Mouse (Mus musculus): ENCODE measurements around the gene Slc25a25.

GRCm38 (mm10) chr2:32452441-32452971 lies 1.3 kb upstream of the Slc25a25 start:
- TF ChIP-seq POLR2A (IDR thresholded peaks at IDR 0.05; ENCODE audit: borderline replicate concordance, low read depth, low read length) (no peak), CTCF (IDR thresholded peaks at IDR 0.05; ENCODE audit: low read depth, low read length) (no peak)

All from bone marrow macrophage, adult 2 months (primary cell).